Mouse (Mus musculus) embryonic facial prominence, embryonic 15.5 days (tissue): Measurements from ENCODE around the gene Ube2l6. TPM values are rescaled to one million over a fixed set of nuclear protein-coding genes. Genes with fewer than 3 reads are reported as not detected.
A peak's percentile ranks its signal among the peaks of the same experiment; 100 is the strongest.
"Not testable (repeated sequence)": the region's sequence is repeated elsewhere in the genome, so short reads cannot be mapped to it uniquely, and the experiment has no call there.

Experiments
- ATAC-seq: fragments of 200-750 bp; cut with Nextera tagmentation; 2 replicates; pipeline ENCODE4 v1.8.0; 2017; ENCODE audit warnings: low read depth, moderate TSS enrichment; ENCODE audit not compliant: insufficient number of reproducible peaks, low FRiP score, low TSS enrichment
- H3K27ac ChIP-seq: fragments of 300-500 bp; sonication (generic); replicated peaks from 2 replicates; pipeline ENCODE4 v1.5.1; 2015; ENCODE audit warnings: mild to moderate bottlenecking, inconsistent platforms
- H3K27me3 ChIP-seq: fragments of 300-500 bp; sonication (generic); 2 replicates; pipeline ENCODE4 v1.6.1; 2015; ENCODE audit warnings: inconsistent platforms
- H3K36me3 ChIP-seq: fragments of 300-500 bp; sonication (generic); 2 replicates; pipeline ENCODE4 v1.6.1; 2015; ENCODE audit warnings: mild to moderate bottlenecking, inconsistent platforms
- H3K4me1 ChIP-seq: fragments of 300-500 bp; sonication (generic); 2 replicates; pipeline ENCODE4 v1.6.1; 2015; ENCODE audit warnings: inconsistent platforms
- H3K4me2 ChIP-seq: fragments of 300-500 bp; sonication (generic); replicated peaks from 2 replicates; pipeline ENCODE4 v1.6.1; 2015; ENCODE audit warnings: mild to moderate bottlenecking, inconsistent platforms
- H3K4me3 ChIP-seq: fragments of 300-500 bp; sonication (generic); replicated peaks from 2 replicates; pipeline ENCODE4 v1.5.1; 2015; ENCODE audit warnings: mild to moderate bottlenecking, inconsistent platforms
- H3K9ac ChIP-seq: fragments of 300-500 bp; sonication (generic); 2 replicates; pipeline ENCODE4 v1.6.1; 2015; ENCODE audit warnings: inconsistent platforms
- H3K9me3 ChIP-seq: fragments of 300-500 bp; sonication (generic); replicated peaks from 2 replicates; pipeline ENCODE4 v1.6.1; 2016; ENCODE audit warnings: inconsistent platforms
- WGBS: fragments of 180-500 bp; shearing (Covaris S2); methylation state at CpG from one replicate; pipeline ENCODE4 v1.1.7; 2015; 5-methylcytosine and 5-hydroxymethylcytosine counted together
- polyA plus RNA-seq: library from polyadenylated mRNA; unstranded; fragments of >200 nt; fragmentation: Nextera tagmentation; extraction: Ambion mirVana; gene quantifications from 2 replicates; pipeline ENCODE4 v1.2.1, GENCODE M21; 2015

Ube2l6 gene
- polyA plus RNA-seq, 1 experiment from 2014 or later = 35.3 TPM

DNA sequence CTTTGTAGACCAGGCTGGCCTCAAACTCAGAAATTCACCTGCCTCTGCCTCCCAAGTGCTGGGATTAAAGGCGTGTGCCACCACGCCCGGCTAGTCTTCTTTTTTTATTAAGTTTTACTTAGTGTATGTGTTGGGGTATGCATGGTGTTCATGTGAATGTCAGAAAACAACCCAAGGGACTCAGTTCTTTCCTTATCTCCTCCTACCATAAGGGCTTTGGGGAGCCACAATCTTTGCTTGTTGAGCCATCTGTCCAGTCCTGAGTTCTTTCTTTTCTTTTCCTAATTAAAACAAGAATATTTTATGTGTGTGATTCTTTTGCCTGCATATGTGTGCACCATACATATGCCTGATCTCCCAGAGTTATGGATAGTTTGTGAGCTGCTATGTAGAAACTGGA lies 5.5 kb upstream of the Ube2l6 start:
- no peaks in the 10 kb centered on the region for H3K4me1 ChIP-seq
- no peak overlapping the region for H3K27ac ChIP-seq
- H3K36me3 ChIP-seq = no peaks in the 10 kb centered on the region
- no peak overlapping the region for H3K4me3 ChIP-seq
- H3K9me3 ChIP-seq = no peaks in the 10 kb centered on the region
- 93% methylated on average over 3 of the region's 3 CpGs for WGBS
- no peak overlapping the region for H3K9ac ChIP-seq
- ATAC-seq = no peak
- no peak overlapping the region for H3K4me2 ChIP-seq
- H3K27me3 ChIP-seq = no peaks in the 10 kb centered on the region

DNA sequence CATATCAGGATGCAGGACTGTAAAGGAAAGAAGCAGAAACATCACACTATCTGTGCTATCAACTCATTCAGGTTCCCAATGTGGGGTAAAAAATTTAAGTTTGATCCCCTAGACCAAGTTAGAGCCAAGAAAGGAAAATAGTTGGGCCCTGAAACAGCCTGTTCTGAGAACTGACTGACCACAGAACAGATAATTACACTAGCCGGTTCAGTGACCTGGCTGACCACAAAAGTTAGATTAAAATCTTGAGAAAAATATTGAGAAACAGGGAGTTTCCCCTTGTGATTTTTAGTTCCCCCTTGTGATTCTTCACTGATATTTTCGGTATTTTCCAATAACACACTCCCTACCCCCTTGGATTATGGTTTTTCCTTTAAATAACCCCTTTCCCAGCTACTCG lies 4.8 kb upstream of the Ube2l6 start:
- no peak overlapping the region for H3K4me2 ChIP-seq
- H3K4me3 ChIP-seq = no peak overlapping the region
- ATAC-seq = no peak
- no peaks in the 10 kb centered on the region for H3K36me3 ChIP-seq
- H3K9ac ChIP-seq = no peak overlapping the region
- H3K9me3 ChIP-seq = no peaks in the 10 kb centered on the region
- no peaks in the 10 kb centered on the region for H3K27me3 ChIP-seq
- H3K27ac ChIP-seq = no peak overlapping the region
- H3K4me1 ChIP-seq = no peaks in the 10 kb centered on the region
- 81% methylated on average over 3 of the region's 3 CpGs for WGBS

DNA sequence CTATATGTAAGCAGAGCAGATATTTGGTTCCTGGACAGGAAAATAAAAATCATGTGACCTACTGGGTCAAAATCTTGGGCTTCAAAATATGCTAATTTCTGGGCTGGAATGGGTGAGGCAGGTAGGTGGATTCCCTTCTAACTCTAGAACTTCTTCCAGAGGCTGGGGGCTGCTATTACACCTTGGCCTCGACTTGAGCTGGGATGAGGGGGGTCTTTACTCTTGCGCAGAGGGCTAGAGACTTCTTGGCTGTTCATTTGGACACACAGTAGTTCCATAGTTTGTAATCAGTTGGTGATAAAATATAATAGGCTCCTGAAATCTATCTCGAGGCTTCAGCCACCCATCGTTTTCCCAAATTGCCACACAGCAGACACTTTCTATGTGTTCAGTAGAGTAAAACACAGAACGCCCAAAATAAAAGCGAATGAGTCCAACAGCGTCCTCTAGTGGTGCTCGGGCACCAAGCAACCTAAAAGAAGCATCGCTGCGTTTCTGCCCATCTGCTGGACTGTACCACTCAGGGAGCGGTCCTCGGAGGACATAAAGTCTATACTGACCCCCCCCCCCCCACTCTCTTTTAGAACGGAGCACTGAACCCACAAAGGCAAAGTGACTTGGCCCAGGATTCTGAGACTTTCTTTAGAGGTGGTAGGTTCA lies 665 bp upstream of the Ube2l6 start:
- no peaks in the 10 kb centered on the region for H3K36me3 ChIP-seq
- H3K27ac ChIP-seq = 0 out of 2 replicates have a peak overlapping the region, but pooled peaks have one; percentile 1
- 13% methylated on average over 13 of the region's 13 CpGs for WGBS
- peak overlapping the region; percentile 46 for H3K4me3 ChIP-seq
- peaks cover 4% of the 10 kb centered on the region; the same call in 1 of the 2 replicates for H3K4me1 ChIP-seq
- ATAC-seq = peak; percentile 71; the same call in 1 of the 2 replicates
- H3K9ac ChIP-seq = peak overlapping the region; percentile 1; the same call in 1 of the 2 replicates
- H3K4me2 ChIP-seq = peak overlapping the region; percentile 81
- no peaks in the 10 kb centered on the region for H3K9me3 ChIP-seq
- H3K27me3 ChIP-seq = no peaks in the 10 kb centered on the region

- Histone ChIP-seq H3K36me3 (no peaks in the 10 kb centered on the region), H3K4me1 (peaks cover 4% of the 10 kb centered on the region; the same call in 1 of the 2 replicates), H3K4me2 (peak overlapping the region; percentile 81), H3K27me3 (no peaks in the 10 kb centered on the region), H3K9ac (peak overlapping the region; percentile 1; the same call in 1 of the 2 replicates), H3K27ac (peak overlapping the region; percentile 34; the same call in 1 of the 2 replicates), H3K4me3 (peak overlapping the region; percentile 46), H3K9me3 (no peaks in the 10 kb centered on the region)
- under 1% methylated on average over 16 of the region's 16 CpGs for WGBS
- ATAC-seq = 0 out of 2 replicates have a peak, but pooled peaks have one; percentile 44
Observed at GRCm38 (mm10) chr2:84799041-84799561, 473 bp downstream of the Ube2l6 start.

DNA sequence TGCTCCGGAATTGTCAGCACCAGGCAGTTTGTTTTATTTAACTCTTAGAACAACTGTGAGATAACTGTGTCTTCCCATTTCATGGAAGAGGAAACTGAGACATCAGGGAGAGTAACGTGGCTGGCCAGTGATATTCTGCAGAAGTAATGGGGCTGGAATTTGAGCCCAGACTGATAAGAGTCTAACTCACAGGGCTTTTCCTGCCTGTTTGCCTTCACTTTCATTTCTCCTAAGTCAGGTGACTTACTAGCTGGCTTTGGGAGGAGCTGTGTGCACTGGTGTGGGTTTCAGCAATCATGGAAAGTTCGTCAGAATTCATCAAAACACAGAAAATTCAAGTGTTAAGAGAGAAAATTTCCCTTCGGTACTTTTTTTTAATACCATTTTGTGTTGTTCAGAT lies 1.7 kb downstream of the Ube2l6 start:
- Histone ChIP-seq H3K27ac (no peak overlapping the region), H3K4me3 (no peak overlapping the region), H3K4me1 (peaks cover 4% of the 10 kb centered on the region; the same call in 1 of the 2 replicates), H3K9ac (no peak overlapping the region), H3K9me3 (no peaks in the 10 kb centered on the region), H3K36me3 (no peaks in the 10 kb centered on the region), H3K4me2 (no peak overlapping the region), H3K27me3 (no peaks in the 10 kb centered on the region)
- 78% methylated on average over 4 of the region's 4 CpGs for WGBS
- ATAC-seq = no peak

DNA sequence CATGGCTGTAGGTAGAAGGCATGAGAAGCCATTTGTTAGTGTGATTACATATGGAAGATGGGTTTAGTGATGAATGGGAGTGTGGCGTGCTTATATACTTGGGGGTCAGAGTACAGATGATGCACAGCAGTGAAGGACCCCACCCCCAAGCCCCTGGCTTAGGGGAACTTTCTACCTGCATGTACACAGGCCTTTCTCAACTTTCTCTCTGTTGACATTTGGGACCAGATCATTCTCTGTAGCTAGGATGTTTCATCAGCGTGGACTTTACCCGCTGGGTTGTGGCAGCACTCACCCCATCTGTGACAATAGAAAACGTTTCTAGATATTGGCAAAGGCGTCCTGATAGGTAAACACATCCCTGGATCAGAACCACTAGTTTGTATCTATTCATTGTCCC lies 2.6 kb downstream of the Ube2l6 start:
- not testable (repeated sequence) for ATAC-seq

DNA sequence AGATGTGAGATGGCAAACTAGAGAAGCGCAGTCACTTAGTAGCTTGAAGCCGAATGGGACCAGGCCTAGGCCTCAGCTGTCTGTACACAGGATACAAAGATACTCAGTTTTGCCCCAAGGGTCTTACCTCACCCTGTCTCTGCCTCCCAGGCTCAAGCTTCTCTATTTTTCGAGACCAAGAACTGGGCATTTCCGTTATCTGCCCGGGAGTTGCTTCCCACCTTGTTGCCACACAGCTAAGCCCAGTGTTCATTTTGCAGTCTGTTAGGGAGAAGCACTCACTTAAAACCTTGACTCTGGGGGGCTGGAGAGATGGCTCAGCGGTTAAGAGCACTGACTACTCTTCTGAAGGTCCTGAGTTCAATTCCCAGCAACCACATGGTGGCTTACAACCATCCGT lies 5.3 kb downstream of the Ube2l6 start:
- ATAC-seq = no peak
- Histone ChIP-seq H3K4me1 (peaks cover 4% of the 10 kb centered on the region; the same call in 1 of the 2 replicates), H3K36me3 (no peaks in the 10 kb centered on the region), H3K27ac (no peak overlapping the region), H3K27me3 (no peaks in the 10 kb centered on the region), H3K4me2 (no peak overlapping the region), H3K9ac (no peak overlapping the region), H3K9me3 (no peaks in the 10 kb centered on the region), H3K4me3 (no peak overlapping the region)
- 89% methylated on average over 7 of the region's 7 CpGs for WGBS

More for the DNA sequence above, 2.6 kb downstream of the Ube2l6 start:
- 76% methylated on average over 5 of the region's 5 CpGs for WGBS
- not testable (repeated sequence) for H3K4me1 ChIP-seq, H3K27ac ChIP-seq, H3K4me2 ChIP-seq, H3K27me3 ChIP-seq, H3K9me3 ChIP-seq, H3K9ac ChIP-seq, H3K36me3 ChIP-seq, H3K4me3 ChIP-seq

DNA sequence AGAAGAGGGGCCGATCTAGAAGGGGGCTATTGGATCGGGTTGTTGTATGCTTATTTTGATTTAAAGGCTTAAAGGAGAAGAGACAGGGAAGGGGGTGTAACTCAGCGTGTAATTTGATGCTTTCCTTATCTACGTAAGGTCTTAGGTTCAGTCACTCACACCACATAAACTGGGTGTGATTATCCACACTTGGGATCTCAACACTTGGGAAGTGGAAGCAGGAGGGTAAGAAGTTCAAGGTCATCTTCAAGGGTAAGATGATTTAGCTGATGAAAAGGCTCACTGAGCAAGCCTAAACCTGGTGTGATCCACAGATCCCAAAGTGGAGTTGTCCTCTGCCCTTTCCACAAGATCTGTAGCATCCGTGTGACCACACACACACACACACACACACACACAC lies 7.9 kb downstream of the Ube2l6 start:
- WGBS = 65% methylated on average over 5 of the region's 5 CpGs
- H3K4me3 ChIP-seq = no peak overlapping the region

DNA sequence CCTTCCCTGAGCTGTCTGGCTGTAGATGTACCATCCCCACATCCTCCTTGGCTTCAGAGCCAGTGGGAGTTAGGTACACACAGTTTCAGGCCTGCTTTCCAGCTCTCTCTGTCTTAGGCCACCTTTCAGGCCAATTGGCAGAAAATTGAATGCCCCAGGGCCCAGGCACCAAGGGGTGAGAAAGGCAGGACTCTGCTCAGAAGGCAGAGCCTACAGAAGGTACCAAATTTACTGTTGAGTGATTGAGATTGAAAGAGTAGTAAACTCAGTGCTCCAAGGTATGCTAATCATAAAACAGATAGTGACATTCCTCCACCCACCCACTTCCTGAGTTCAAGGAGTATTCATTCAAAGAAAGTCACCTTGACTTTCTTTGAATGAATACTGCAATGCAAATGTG lies 10.7 kb downstream of the Ube2l6 start:
- no peaks in the 10 kb centered on the region for H3K36me3 ChIP-seq
- H3K4me2 ChIP-seq = no peak overlapping the region
- no peaks in the 10 kb centered on the region for H3K9me3 ChIP-seq
- no peak overlapping the region for H3K27ac ChIP-seq
- no peak overlapping the region for H3K4me3 ChIP-seq
- no peaks in the 10 kb centered on the region for H3K27me3 ChIP-seq
- H3K9ac ChIP-seq = no peak overlapping the region
- ATAC-seq = no peak
- peaks cover 9% of the 10 kb centered on the region for H3K4me1 ChIP-seq

More for the DNA sequence above, 7.9 kb downstream of the Ube2l6 start:
- no peak for ATAC-seq
- H3K4me1 ChIP-seq = peaks cover 9% of the 10 kb centered on the region
- no peak overlapping the region for H3K27ac ChIP-seq
- H3K9me3 ChIP-seq = no peaks in the 10 kb centered on the region
- no peaks in the 10 kb centered on the region for H3K27me3 ChIP-seq
- H3K36me3 ChIP-seq = no peaks in the 10 kb centered on the region
- H3K4me2 ChIP-seq = no peak overlapping the region
- H3K9ac ChIP-seq = no peak overlapping the region

GRCm38 (mm10) chr2:84810526-84810885 lies 11.9 kb downstream of the Ube2l6 start:
- H3K27me3 ChIP-seq = no peaks in the 10 kb centered on the region
- no peak overlapping the region for H3K27ac ChIP-seq
- H3K4me1 ChIP-seq = peaks cover 9% of the 10 kb centered on the region
- no peak for ATAC-seq
- H3K4me3 ChIP-seq = peak overlapping the region; percentile 33; the same call in 1 of the 2 replicates
- H3K36me3 ChIP-seq = no peaks in the 10 kb centered on the region
- 72% methylated on average over 6 of the region's 6 CpGs for WGBS
- H3K9me3 ChIP-seq = no peaks in the 10 kb centered on the region
- peak overlapping the region; percentile 60 for H3K4me2 ChIP-seq
- H3K9ac ChIP-seq = no peak overlapping the region

GRCm38 (mm10) chr2:84810886-84811577 lies 12.4 kb downstream of the Ube2l6 start:
- H3K9ac ChIP-seq = no peak overlapping the region
- H3K27ac ChIP-seq = no peak overlapping the region
- H3K4me3 ChIP-seq = peak overlapping the region; percentile 33

More at GRCm38 (mm10) chr2:84810886-84811577, 12.4 kb downstream of the Ube2l6 start:
- 30% methylated on average over 26 of the region's 26 CpGs for WGBS
- Histone ChIP-seq H3K36me3 (no peaks in the 10 kb centered on the region), H3K4me2 (peak overlapping the region; percentile 60), H3K4me1 (peaks cover 9% of the 10 kb centered on the region), H3K9me3 (no peaks in the 10 kb centered on the region), H3K27me3 (no peaks in the 10 kb centered on the region)
- ATAC-seq = peak; percentile 56
